Mouse (Mus musculus): ENCODE data around the gene Ngfr. TPM values are rescaled to one million over a fixed set of nuclear protein-coding genes. Genes with fewer than 3 reads are reported as not detected.

Gene Ngfr
- 10.2 and 10.9 TPM in 2 replicates for polyA plus RNA-seq (2015; fragmentation: Nextera tagmentation; extraction: Ambion mirVana)

DNA sequence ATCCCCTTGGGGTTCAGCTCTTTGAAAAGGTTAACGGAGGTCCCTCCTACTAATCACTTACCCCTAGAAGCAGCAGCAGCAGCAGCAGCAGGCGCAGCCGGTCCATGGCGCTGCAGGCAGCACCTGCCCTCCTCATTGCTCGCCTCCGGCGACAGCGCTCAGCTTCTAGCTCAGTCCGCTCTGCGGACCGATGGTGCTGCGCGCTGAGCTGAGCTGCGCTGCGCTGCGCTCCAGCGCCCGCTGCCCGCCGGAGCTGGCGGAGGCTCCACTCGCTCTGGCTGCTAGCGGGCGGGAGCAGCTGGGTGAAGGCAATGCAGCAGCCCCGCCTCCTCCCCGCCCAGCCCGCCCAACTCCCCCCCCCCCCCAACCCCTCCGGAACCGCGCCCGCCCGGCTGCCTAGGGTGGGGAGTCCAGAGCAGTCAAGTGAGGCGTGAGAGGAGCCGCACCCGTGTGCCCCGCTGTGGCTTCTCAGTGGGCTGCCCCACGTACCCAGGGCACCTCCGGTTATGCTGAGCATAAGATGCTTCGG, at the start of gene Ngfr:
Ngfr (minus strand) TSS at position 313 of the 529 bp plus-strand sequence.
- Histone ChIP-seq H3K36me3 (no peaks in the 10 kb centered on the region), H3K27me3 (replicated peaks) (peaks cover 62% of the 10 kb centered on the region), H3K4me1 (peaks cover 33% of the 10 kb centered on the region), H3K4me2 (peak within 1 kb of the TSS; percentile 89), H3K9ac (no peak within 1 kb of the TSS), H3K9me3 (no peaks in the 10 kb centered on the region), H3K27ac (no peak within 1 kb of the TSS), H3K4me3 (replicated peaks) (peak within 1 kb of the TSS; percentile 42)
- WGBS, result under 1% methylated on average over 39 of the region's 39 CpGs
- ATAC-seq (ENCODE audit: insufficient read depth, low FRiP score, low read depth), result peak; percentile 54; the same call in 1 of the 2 replicates

DNA sequence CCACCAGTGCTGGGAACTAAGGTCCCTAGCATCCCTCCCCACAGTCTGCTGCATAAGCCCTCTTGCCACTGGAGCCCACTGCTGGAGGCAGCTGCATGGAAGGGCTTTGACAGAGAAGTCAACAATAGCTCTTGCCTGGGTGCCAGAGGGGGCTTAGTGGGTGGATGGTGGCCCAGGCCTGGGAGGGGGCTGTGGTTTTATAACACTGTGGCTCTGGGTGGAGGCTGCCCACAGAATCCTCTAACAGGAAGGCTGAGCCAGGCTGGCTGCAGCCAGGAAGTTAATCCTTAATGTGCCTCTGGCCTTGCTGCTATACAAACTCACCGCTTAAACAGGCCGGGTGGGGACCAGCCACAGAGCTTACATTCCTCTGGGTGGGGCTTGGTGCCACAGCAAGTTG, 47.5 kb upstream of the Ngfr start:
- no peaks in the 10 kb centered on the region for H3K36me3 ChIP-seq
- H3K4me1 ChIP-seq, result peaks cover 21% of the 10 kb centered on the region
- no peak overlapping the region for H3K9ac ChIP-seq
- 17% methylated on average over 2 of the region's 2 CpGs for WGBS
- H3K27ac ChIP-seq, result no peak overlapping the region
- H3K4me3 ChIP-seq (replicated peaks), result no peak overlapping the region
- no peaks in the 10 kb centered on the region for H3K9me3 ChIP-seq
- H3K4me2 ChIP-seq, result no peak overlapping the region
- H3K27me3 ChIP-seq (replicated peaks), result no peaks in the 10 kb centered on the region
- no peak for ATAC-seq (ENCODE audit: insufficient read depth, low FRiP score, low read depth)

DNA sequence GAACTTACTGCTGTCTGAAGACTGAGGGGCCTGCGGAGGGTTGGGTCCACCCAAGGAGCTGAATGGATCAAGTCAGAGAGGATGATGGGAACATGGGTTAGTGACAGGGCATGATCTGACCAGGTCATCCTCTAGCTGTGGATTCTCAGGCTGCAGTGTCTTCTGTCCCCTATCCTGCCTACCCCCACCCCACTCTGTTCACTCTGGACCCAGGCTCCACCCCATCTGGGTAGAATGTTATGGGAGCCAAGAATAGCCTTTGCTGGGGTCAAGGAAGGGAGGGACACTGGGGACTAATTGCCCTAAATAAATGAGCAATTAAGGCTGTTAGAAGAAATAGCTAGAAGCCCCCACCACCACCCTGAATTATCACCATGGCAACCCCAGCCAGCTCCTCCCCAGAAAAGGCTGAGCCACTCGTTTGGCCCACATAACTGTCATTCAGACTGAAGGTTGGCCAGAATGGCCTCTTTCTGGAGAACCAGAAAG, 46.0 kb upstream of the Ngfr start:
- peaks cover 19% of the 10 kb centered on the region for H3K4me1 ChIP-seq
- ATAC-seq (ENCODE audit: insufficient read depth, low FRiP score, low read depth), result no peak
- H3K4me3 ChIP-seq (replicated peaks), result no peak overlapping the region
- no peaks in the 10 kb centered on the region for H3K36me3 ChIP-seq
- H3K4me2 ChIP-seq, result no peak overlapping the region
- H3K27ac ChIP-seq, result no peak overlapping the region
- H3K9ac ChIP-seq, result no peak overlapping the region
- H3K9me3 ChIP-seq, result no peaks in the 10 kb centered on the region
- H3K27me3 ChIP-seq (replicated peaks), result peaks cover 5% of the 10 kb centered on the region; the same call in 1 of the 2 replicates
- 76% methylated on average over 2 of the region's 2 CpGs for WGBS

DNA sequence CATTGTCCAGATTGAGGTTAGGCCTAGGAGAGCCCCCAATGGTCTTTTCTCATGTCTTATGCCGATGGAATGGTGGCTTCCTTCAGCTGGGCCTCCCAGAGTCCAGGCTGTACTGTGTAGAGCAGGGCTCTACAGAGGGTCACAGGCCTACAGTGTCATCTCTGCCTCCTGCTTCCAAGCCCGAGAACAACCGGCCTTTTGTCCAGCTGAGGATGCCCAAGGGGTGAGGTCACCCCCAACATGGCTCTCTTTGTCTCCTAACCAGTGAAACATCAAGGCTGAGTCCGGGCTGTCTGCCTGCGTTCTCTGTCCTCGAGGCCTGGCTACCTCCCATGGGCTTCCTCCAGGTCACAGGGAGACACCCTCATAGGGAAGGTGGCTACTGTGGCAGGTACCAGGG, 44.9 kb upstream of the Ngfr start:
- Histone ChIP-seq H3K9me3 (no peaks in the 10 kb centered on the region), H3K9ac (no peak overlapping the region), H3K4me1 (peaks cover 19% of the 10 kb centered on the region), H3K27me3 (replicated peaks) (peaks cover 5% of the 10 kb centered on the region; the same call in 1 of the 2 replicates), H3K36me3 (no peaks in the 10 kb centered on the region), H3K27ac (peak overlapping the region; percentile 21), H3K4me2 (no peak overlapping the region), H3K4me3 (replicated peaks) (no peak overlapping the region)
- ATAC-seq (ENCODE audit: insufficient read depth, low FRiP score, low read depth), result no peak
- 64% methylated on average over 6 of the region's 6 CpGs for WGBS

DNA sequence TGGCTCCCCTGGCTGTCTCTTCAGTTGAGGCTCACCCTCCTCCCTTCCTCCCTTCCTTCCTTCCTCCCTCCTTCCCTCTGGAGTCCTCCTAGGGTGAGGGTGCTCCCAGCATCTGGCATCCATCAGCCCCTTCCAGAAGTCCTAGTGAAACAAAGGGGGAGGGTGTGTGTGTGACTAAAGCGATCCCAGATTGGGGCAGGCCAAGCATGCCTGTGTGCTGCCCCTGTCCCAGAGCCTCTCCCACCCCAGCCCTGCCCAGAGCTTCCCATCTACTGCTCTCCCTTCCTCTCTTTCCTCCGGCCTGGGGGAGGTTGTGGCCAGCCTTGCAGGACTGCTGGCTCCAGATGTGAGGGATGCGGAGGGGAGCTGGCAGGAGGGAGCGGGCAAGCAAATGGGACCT, 43.8 kb upstream of the Ngfr start:
- Histone ChIP-seq H3K9me3 (no peaks in the 10 kb centered on the region), H3K4me1 (peaks cover 19% of the 10 kb centered on the region), H3K27me3 (replicated peaks) (peaks cover 5% of the 10 kb centered on the region; the same call in 1 of the 2 replicates), H3K4me2 (no peak overlapping the region), H3K27ac (peak overlapping the region; percentile 61), H3K9ac (no peak overlapping the region), H3K4me3 (replicated peaks) (no peak overlapping the region), H3K36me3 (no peaks in the 10 kb centered on the region)
- peak; percentile 59; the same call in 1 of the 2 replicates for ATAC-seq (ENCODE audit: insufficient read depth, low FRiP score, low read depth)
- WGBS, result 43% methylated on average over 4 of the region's 4 CpGs

DNA sequence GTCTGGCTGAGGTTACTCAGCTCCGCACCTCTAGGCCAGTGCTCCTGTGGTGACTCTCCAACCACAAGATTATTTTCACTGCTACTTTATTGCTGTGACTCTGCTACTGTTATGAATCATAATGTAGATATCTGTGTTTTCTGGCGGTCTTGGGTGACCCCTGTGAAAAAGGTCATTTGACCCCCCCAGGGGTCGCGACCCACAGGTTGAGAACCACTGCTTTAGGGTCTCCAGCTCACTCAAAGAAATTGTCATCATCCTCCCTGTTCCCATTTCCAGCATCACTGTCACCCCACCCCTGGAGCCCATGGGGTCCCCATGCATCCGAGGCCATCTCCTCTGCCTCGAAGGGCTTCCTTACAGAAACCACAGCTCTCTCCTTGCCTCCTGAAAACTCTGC, 43.0 kb upstream of the Ngfr start:
- Histone ChIP-seq H3K9ac (no peak overlapping the region), H3K36me3 (no peaks in the 10 kb centered on the region), H3K27me3 (replicated peaks) (peaks cover 5% of the 10 kb centered on the region; the same call in 1 of the 2 replicates), H3K4me2 (no peak overlapping the region), H3K4me1 (peaks cover 19% of the 10 kb centered on the region), H3K4me3 (replicated peaks) (no peak overlapping the region), H3K27ac (no peak overlapping the region), H3K9me3 (no peaks in the 10 kb centered on the region)
- 86% methylated on average over 6 of the region's 6 CpGs for WGBS
- no peak for ATAC-seq (ENCODE audit: insufficient read depth, low FRiP score, low read depth)

DNA sequence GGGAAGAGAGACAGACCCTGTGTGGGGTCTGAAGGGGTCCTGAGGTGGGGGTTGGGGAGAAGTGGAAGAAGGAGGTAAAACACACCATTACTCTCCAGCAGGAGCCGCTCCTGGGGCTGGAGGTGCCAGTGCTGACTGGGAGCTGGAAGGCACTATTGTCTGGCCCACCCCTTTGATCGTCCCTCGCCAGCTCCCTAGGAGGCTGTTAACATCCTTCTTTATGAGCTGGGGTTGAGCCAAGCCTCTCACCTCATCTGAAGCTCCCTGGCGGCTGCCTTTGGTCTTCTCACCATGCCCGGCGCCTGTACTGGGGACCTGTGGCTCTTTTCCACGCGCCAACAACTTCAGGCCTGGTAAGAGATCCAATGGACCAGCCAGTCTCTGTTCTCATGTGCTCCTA, 34.9 kb upstream of the Ngfr start:
- Histone ChIP-seq H3K9me3 (no peaks in the 10 kb centered on the region), H3K4me2 (no peak overlapping the region), H3K27me3 (replicated peaks) (no peaks in the 10 kb centered on the region), H3K27ac (no peak overlapping the region), H3K9ac (no peak overlapping the region), H3K36me3 (no peaks in the 10 kb centered on the region), H3K4me1 (peaks cover 24% of the 10 kb centered on the region), H3K4me3 (replicated peaks) (no peak overlapping the region)
- 55% methylated on average over 8 of the region's 8 CpGs for WGBS
- no peak for ATAC-seq (ENCODE audit: insufficient read depth, low FRiP score, low read depth)

DNA sequence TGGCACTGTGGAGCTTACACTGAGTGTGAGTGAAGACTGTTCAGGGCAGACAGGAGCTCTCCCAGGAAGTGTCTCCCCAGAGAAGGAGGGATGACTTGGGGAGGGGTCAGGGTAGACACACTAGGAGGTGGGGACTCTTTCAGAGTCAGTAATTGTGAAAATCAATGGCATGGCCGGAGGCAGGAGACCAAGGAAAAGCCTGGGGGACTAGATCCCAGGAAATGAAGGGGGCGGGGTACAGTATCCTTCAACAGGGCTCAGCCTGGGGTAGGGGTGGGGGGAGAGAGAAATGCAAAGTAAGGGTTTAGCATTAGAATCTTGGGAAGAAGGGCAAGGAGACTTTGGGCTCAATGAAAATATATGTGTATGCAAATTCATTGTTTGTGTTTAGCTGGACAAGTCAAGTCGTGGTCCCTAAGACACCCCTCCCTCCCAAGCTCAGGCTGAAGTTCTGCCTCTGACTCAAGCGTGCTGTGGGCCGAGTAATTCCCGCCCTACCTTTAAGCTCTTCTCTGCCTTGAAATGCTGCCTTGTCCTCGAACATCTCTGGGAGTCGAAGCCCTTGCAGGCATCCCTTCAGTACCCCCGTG, 34.1 kb upstream of the Ngfr start:
- Histone ChIP-seq H3K27me3 (replicated peaks) (no peaks in the 10 kb centered on the region), H3K4me2 (no peak overlapping the region), H3K36me3 (no peaks in the 10 kb centered on the region), H3K4me1 (peaks cover 26% of the 10 kb centered on the region), H3K9me3 (no peaks in the 10 kb centered on the region), H3K4me3 (replicated peaks) (no peak overlapping the region), H3K27ac (no peak overlapping the region), H3K9ac (no peak overlapping the region)
- no peak for ATAC-seq (ENCODE audit: insufficient read depth, low FRiP score, low read depth)
- 38% methylated on average over 9 of the region's 9 CpGs for WGBS

DNA sequence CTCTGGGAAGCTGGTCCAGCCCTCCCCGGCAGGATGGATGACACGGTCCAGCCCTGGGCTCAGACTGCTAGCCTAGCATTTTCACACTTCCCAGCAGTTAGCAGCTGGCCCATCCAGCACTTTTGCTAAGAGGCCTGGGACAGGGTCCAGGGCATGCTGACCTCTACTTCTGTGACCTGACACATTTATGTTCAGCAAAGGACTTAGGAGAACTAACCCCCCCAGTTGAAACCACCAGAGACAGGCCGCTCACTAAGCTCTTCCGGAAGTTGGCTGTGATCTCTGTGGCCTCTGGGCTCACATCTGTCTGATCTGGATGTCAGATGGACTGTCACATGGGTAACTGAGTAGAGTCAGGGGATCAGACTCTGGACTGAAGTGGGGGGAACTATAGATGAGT, 33.5 kb upstream of the Ngfr start:
- H3K4me3 ChIP-seq (replicated peaks), result no peak overlapping the region
- H3K9ac ChIP-seq, result no peak overlapping the region
- peak; percentile 24; the same call in 1 of the 2 replicates for ATAC-seq (ENCODE audit: insufficient read depth, low FRiP score, low read depth)
- peaks cover 26% of the 10 kb centered on the region for H3K4me1 ChIP-seq
- no peaks in the 10 kb centered on the region for H3K27me3 ChIP-seq (replicated peaks)
- no peaks in the 10 kb centered on the region for H3K9me3 ChIP-seq
- WGBS, result 40% methylated on average over 4 of the region's 4 CpGs
- H3K4me2 ChIP-seq, result no peak overlapping the region
- H3K27ac ChIP-seq, result no peak overlapping the region
- no peaks in the 10 kb centered on the region for H3K36me3 ChIP-seq

DNA sequence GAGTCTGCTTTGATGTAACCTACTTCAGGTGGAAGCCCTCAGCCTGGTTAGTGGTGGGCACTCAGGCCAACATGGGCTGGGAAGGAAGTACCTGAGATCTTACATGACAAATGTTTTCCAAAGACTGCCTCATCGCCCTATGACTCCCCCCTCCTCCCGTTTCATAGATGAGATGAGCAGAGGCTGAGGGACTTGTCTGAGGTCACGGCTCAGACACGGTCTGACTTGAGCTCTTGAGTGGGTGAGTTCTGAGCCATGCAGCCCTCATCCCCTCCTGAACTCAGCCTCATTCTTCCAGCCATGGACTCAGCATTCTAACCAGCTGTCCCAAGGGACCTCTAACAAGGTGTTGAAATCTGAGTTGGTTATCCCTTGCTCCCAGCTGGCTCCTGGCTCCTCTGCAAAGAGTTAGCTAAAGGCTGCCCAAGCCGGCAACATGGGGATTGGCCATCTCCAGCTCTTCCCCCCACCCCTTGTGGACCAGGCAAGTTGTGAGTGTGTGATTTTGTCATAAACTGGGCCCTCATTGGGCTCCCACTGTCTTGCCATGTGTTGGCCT, 32.4 kb upstream of the Ngfr start:
- Histone ChIP-seq H3K4me1 (peaks cover 26% of the 10 kb centered on the region), H3K36me3 (no peaks in the 10 kb centered on the region), H3K9ac (no peak overlapping the region), H3K4me2 (no peak overlapping the region), H3K27me3 (replicated peaks) (no peaks in the 10 kb centered on the region), H3K27ac (no peak overlapping the region), H3K4me3 (replicated peaks) (no peak overlapping the region), H3K9me3 (no peaks in the 10 kb centered on the region)
- WGBS, result 81% methylated on average over 5 of the region's 5 CpGs
- ATAC-seq (ENCODE audit: insufficient read depth, low FRiP score, low read depth), result no peak

DNA sequence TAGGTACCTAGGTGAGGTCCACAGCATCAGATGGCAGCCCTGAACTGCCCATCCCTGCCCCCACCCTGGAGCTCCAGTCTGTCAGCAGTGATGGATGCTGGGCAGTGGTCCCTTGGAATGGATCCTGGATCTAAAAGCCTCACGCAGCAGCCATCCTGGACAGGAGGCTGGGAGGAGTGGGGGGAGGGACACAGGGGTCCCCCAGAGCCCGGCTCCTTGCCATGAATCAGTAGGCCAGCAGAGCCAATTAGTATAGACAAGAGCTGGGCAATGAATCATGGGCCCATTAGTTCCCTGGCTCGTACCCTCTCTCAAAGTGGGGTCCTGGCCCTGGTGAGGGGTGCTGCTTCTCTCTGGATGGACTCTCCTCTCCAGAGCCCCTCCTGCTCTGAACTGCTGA, 31.5 kb upstream of the Ngfr start:
- H3K4me1 ChIP-seq, result peaks cover 26% of the 10 kb centered on the region
- 57% methylated on average over 3 of the region's 3 CpGs for WGBS

DNA sequence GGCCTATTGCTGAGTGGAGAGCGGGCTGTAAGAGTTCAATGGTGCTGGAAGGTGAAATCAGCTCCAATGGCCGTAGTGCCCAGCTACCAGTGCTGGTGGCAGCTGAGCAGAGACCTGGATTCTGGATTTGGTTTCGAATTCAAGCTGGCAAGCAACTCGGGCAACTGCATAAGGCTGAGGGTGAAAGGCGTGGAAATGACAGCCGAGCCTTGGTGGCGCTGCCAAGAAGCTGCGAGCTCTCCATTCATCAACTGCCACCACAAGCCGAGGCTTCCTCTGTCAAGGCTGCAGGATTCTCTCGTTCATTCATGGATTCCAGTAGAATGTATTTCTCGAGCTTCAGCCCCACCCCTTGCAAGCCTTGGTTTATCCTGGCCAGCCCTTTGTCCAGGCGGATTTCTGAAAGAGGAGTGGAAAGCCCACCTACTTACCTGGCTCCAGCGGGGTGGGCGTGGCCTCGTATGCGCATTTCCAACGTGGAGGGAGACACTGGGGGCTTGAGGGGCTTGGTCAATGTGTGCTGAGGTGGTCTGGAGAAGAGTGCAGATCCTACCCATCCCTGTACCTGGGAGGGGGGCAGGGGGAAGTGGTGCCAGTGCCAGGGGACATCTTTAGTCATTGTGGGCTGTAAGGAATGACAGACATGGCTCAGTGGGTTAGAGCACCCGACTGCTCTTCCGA, 30.4 kb upstream of the Ngfr start:
- no peak overlapping the region for H3K9ac ChIP-seq
- WGBS, result 47% methylated on average over 19 of the region's 19 CpGs

More for the DNA sequence above, 31.5 kb upstream of the Ngfr start:
- Histone ChIP-seq H3K4me3 (replicated peaks) (no peak overlapping the region), H3K9ac (no peak overlapping the region), H3K4me2 (no peak overlapping the region), H3K36me3 (no peaks in the 10 kb centered on the region), H3K27ac (no peak overlapping the region), H3K27me3 (replicated peaks) (no peaks in the 10 kb centered on the region), H3K9me3 (no peaks in the 10 kb centered on the region)
- no peak for ATAC-seq (ENCODE audit: insufficient read depth, low FRiP score, low read depth)

More for the DNA sequence above, 30.4 kb upstream of the Ngfr start:
- Histone ChIP-seq H3K9me3 (no peaks in the 10 kb centered on the region), H3K4me3 (replicated peaks) (no peak overlapping the region), H3K27me3 (replicated peaks) (no peaks in the 10 kb centered on the region), H3K27ac (no peak overlapping the region), H3K4me2 (no peak overlapping the region), H3K4me1 (peaks cover 26% of the 10 kb centered on the region), H3K36me3 (no peaks in the 10 kb centered on the region)
- ATAC-seq (ENCODE audit: insufficient read depth, low FRiP score, low read depth), result no peak

All from stomach, embryonic 15.5 days (tissue).